Mouse (Mus musculus): ENCODE results near the gene Il1r1.
"Not testable (repeated sequence)": the region's sequence is repeated elsewhere in the genome, so short reads cannot be mapped to it uniquely, and the experiment has no call there.

Gene Il1r1

DNA sequence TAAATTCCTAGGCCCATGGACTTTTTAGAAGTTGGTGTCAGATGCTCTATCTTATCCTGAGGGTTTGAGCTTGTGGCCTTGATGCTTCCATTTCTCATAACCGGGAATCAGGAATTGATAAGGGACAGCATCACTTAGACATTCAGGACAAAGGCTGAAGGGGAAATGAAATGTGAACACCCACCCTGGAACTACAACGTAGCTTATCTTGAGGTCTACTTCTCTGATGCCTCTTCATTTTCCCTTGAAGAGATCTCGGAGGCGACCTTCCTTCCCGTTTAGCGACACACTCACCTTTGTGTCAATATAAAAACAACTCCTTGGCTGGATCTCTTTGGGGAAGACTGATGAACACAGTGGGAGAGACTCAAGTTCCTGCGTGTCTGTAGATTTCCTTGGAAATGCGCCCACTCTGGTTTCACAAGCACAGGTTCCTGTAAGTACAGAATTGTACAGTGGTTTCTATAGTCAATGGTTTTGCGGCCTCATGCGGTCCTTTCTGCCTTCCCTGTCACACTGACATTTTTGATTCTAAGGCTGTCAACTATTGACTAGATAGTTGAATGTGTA, 46.7 kb downstream of the Il1r1 start:
- no peak for DNase-seq (ENCODE audit: low spot score)

DNA sequence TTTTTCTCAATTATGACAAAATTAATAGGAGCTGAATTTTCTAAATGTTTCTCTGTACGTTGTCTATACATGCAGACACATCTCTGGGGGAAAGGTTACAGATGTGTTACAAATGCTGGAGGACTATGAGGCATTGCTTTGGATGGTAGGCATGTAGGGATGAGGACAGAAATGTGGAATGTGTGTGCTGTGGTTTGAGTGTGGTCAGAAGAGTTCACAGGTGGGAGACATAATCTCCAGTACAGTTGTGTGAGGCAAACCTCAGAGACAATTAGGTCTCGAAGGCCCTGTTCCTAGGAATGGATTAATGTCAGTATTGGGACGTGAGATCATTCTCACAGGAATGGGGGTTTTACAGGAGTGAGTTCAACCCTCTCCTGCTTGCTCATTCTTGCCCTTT, 47.3 kb downstream of the Il1r1 start:
- no peak for DNase-seq (ENCODE audit: low spot score)

DNA sequence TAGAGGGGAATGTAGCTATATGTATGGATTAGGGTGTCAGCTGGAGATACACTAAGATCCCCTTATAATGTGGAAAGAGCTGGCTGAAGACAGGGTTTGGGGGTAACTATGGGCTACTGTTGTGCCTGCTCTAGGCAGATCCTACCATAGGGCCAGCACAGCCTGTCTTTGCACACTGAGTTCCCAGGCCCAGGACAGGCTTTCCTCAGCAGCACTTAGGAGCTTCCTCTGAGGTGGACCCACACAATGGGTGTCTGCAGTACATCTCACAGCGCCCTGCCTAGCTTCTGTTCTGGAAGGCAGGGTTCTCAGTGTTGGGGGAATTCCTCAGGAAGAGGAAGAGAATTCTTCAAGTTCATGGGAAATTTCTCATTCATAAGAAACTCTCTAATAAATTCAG, 48.6 kb downstream of the Il1r1 start:
- DNase-seq (ENCODE audit: low spot score) = no peak

- DNase-seq (ENCODE audit: low spot score) = no peak
These were observed 50.6 kb downstream of the Il1r1 start for GRCm38 (mm10) chr1:40275285-40276013.

DNA sequence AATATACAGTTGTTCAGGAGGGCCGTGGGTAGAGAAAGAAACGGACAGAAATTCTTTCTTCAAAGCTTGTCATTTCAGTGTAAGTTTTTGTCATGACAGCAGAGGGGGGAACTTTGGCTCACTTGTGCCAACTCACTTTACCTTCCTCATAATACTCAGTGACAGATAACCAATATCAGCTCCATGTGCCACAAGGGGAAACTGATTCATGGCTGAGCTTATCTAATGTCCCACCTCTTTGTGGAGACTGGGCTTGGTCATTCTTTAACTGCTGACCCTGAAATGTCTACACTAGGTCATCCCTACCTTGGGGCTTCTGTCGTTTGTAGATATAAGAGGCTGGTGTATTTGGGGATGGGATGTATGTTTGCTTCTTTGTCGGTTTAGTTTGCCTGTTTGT, 53.1 kb downstream of the Il1r1 start:
- no peak for DNase-seq (ENCODE audit: low spot score)

DNA sequence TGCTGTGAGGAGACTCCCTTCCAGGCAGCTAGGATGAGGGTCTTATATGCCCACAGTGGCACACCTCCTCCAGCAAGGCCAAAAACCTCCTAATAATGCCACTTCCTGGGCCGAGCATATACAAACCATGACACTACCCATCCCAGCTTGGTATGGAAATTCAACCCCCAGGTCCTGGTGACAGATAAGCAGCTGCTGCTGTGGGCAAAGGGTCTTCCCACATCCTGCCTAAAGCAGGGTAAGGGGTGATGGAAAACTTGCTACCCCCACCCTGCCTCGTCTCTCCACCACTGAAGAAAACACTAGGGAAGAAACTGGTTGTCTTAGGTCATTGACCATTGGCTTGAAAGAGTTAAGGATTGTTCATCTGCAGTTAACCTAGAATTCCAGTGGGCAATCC, 53.8 kb downstream of the Il1r1 start:
- no peak for DNase-seq (ENCODE audit: low spot score)

DNA sequence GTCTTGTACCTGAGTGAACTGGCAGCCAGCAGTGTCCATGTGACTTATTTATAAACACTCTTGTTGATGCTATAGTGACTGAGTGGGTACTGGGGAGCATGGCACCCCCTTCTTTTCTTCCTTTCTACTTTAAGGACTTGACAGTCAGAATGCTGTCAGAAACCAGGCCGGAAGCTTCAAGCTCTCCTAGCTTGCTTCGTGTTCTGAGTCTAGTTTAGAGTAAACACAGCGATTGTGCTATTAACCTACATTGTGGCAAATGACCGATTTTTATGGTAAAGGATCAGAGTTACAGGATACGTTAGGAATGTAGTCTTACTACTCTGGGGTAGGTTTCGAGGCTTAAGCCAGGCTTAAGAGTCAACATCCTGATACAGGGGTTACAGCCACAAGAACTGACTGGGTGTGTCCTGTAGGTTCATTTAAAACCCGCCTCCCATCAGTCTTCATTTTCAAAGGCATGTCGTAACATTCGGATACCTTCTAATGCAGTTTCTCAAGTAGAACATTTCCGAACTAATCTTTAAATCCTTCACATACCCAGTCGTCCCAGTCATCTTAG, 54.4 kb downstream of the Il1r1 start:
- DNase-seq (ENCODE audit: low spot score) = no peak

GRCm38 (mm10) chr1:40281950-40282349, 57.1 kb downstream of the Il1r1 start:
- DNase-seq (ENCODE audit: low spot score) = no peak

DNA sequence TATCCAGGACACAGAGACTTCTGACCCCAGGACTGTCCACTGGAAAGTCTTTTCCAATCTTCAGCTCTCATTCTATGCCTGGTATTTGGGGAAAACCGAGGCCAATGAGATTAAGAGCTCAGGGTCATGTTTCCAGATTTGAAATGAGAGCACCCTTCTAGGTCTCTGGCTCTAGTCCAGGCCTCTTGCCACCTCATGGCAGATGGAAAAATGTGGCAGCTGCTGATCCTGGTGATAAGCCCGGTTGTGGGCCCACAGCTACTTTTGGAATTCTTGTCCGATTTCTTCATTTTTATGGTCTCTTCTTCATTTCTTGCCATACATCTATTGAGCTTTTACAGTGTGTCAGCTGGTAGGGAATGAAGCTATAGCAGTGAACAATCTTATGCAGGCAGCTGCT, 57.5 kb downstream of the Il1r1 start:
- no peak for DNase-seq (ENCODE audit: low spot score)

GRCm38 (mm10) chr1:40283995-40284394, 59.1 kb downstream of the Il1r1 start:
- no peak for DNase-seq (ENCODE audit: low spot score)

DNA sequence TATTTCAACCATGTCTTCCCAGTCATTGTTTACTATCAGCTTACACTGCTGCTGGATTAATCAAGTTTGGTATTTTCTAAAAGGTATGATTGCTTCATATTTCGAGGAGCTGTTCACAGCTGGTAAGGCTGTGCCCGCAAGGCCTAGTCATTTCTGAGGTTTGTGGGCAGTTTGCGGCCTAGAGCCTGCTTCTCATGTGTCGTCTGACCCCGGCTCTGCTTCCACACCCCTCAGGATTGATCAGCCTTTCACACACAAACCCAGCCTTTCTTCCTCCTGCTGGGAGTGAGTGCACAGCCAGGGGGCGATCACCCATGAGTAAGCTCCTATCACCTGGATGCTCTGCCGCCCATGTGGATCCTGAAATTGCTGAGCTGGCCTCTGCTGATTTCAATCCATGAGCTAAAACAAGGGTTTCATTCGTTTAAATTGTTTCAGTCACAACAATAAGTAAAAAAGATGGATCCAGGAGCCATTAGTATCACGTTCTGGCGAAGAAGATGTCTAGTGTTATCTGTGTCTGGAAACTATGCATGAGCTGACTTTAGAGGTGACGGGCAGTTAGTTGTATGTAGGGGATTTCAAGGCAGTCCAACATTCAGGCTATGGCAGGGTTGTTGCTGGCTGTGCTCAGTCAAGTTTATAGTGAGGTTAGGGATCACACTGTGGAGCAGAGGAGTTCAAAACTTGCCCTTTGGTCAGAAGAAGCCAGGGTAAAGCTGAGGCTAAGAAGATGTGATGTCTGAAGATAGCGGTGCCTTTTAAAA, 65.8 kb downstream of the Il1r1 start:
- DNase-seq (ENCODE audit: low spot score) = no peak

GRCm38 (mm10) chr1:40292231-40292630, 67.4 kb downstream of the Il1r1 start:
- DNase-seq (ENCODE audit: low spot score) = no peak

- DNase-seq (ENCODE audit: low spot score) = no peak
These were observed 69.0 kb downstream of the Il1r1 start for GRCm38 (mm10) chr1:40293891-40294290.

- DNase-seq (ENCODE audit: low spot score) = no peak
These were observed 69.9 kb downstream of the Il1r1 start for GRCm38 (mm10) chr1:40294824-40295223.

- DNase-seq (ENCODE audit: low spot score) = no peak
These were observed 73.2 kb downstream of the Il1r1 start for GRCm38 (mm10) chr1:40298053-40298452.

GRCm38 (mm10) chr1:40303179-40303866, 78.4 kb downstream of the Il1r1 start:
- DNase-seq (ENCODE audit: low spot score) = no peak

DNA sequence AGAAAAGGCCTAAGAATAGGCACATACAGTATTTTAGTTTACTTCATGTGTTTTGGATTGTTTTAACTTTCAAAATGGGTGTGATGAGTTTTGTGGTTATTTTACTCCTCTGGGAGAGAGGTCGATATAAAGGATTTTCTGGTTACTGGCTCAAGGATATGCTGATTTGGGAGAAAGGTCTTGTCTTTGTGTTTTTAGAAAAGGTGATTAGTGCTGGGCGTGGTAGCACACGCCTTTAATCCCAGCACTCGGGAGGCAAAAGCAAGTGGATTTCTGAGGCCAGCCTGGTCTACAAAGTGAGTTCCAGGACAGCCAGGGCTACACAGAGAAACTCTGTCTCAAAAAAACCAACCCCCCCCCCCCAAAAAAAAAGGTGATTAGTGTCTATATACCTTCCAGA, 79.4 kb downstream of the Il1r1 start:
- not testable (repeated sequence) for DNase-seq (ENCODE audit: low spot score)

GRCm38 (mm10) chr1:40306111-40306510, 81.2 kb downstream of the Il1r1 start:
- DNase-seq (ENCODE audit: low spot score) = no peak

DNA sequence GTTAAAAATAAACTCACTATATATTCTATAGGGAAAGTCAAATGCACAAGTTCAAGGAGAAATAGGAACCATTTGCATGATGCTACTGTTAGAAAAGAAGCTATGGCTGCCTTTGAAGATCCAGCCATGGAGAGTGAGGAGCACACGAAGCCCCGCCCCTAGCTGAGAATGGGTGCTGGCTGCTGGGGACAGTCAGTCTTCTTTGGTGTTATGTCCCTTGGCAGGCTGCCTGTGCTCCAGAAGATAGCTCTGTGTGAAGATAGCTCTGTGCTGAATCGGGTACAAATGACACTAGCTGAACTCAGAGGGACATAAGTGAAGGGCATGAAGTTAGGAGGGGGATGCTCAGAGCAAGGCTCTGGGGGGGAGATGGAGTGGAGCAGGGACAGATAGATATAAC, 86.2 kb downstream of the Il1r1 start:
- no peak for DNase-seq (ENCODE audit: low spot score)

DNA sequence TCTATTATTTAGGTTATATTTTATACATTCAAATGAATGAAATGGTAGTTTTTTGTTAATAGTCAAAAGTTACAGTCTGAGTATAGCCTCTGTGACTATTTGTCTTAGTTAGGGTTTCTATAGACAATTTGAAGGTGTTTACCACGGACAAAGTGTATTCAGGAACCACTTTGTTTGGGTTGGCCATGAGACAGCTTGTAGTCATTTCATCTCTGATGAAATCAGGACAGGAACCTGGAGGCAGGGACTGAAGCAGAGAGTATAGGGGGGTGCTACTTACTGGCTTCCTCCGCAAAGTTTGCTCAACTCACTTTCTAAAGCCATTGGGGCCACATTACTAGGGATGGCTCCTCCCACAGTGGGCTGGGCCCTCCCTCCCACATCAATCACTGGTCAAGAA, 86.7 kb downstream of the Il1r1 start:
- no peak for DNase-seq (ENCODE audit: low spot score)

DNA sequence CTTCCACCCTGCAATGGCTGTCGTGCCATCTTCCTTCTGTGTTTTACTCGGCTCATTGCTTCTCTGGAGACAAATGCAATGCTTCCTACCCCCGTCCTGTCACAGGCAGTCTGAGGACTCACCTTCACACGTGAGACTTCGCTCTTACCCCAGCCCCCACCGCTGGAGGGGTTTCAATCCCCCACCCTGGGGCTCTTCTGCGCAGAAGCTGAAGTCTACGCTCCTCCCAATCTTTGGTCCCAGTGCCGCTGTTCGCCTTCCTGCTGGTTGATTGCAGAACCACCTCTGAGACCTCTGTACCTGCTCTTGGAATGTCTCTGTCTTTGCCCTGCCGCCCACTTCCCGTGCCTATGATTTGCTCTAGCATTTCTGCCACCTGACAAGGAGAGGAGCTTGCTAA, 89.1 kb downstream of the Il1r1 start:
- DNase-seq (ENCODE audit: low spot score) = no peak

- no peak for DNase-seq (ENCODE audit: low spot score)
These were observed 92.8 kb downstream of the Il1r1 start for GRCm38 (mm10) chr1:40317657-40318056.
